Mouse (Mus musculus): ENCODE results near the gene Palb2. TPM values are rescaled to one million over a fixed set of nuclear protein-coding genes. Genes with fewer than 3 reads are reported as not detected.

Palb2 gene
- 13.8 and 14.7 TPM in 2 replicates for polyA plus RNA-seq (2015; fragmentation: Nextera tagmentation; extraction: Ambion mirVana)

- Histone ChIP-seq H3K4me3 (replicated peaks) (peak within 1 kb of the TSS; percentile 84), H3K4me1 (no peaks in the 10 kb centered on the region), H3K27me3 (replicated peaks) (no peaks in the 10 kb centered on the region), H3K36me3 (peaks cover 10% of the 10 kb centered on the region; the same call in 1 of the 2 replicates), H3K9me3 (no peaks in the 10 kb centered on the region), H3K27ac (peak within 1 kb of the TSS; percentile 79), H3K4me2 (peak within 1 kb of the TSS; percentile 59), H3K9ac (peak within 1 kb of the TSS; percentile 89)
- under 1% methylated on average over 54 of the region's 54 CpGs for WGBS
- ATAC-seq (ENCODE audit: insufficient read depth, low FRiP score, low read depth) = peak; percentile 99
Observed at GRCm38 (mm10) chr7:122132497-122133337, at the start of gene Palb2, which contains the start of gene Dctn5. Gene Palb2 (minus strand): TSS chr7:122132985. Gene Dctn5 (plus strand): TSS chr7:122133041.

GRCm38 (mm10) chr7:122180720-122181119, 47.9 kb upstream of the Palb2 start:
- Histone ChIP-seq H3K9ac (no peak overlapping the region), H3K4me1 (peaks cover under 1% of the 10 kb centered on the region; the same call in 1 of the 2 replicates), H3K4me3 (replicated peaks) (no peak overlapping the region), H3K4me2 (no peak overlapping the region), H3K27ac (no peak overlapping the region), H3K36me3 (no peaks in the 10 kb centered on the region), H3K9me3 (no peaks in the 10 kb centered on the region), H3K27me3 (replicated peaks) (no peaks in the 10 kb centered on the region)
- no peak for ATAC-seq (ENCODE audit: insufficient read depth, low FRiP score, low read depth)
- WGBS = 91% methylated on average over 7 of the region's 7 CpGs

DNA sequence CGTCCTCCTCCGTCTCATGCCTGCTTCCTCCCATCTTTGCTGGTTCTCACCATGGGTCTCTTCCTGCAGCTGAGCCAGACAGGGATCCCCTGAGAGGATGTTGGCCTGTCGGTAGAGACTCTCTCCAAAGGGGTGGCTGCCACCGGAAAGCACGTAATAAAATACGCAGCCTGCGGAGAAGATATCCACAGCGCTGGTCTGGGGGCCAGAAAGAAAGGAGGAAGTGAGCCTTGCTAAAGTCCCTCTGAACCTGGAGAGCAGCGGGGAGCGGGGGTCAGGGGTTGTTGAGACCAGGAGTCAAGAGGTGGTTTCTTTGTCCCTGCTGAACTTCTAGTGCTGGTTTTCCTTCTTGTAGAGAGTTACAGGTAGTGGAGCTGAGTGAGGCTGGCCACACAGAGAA, 38.8 kb upstream of the Palb2 start:
- H3K27ac ChIP-seq = no peak overlapping the region
- ATAC-seq (ENCODE audit: insufficient read depth, low FRiP score, low read depth) = no peak
- no peaks in the 10 kb centered on the region for H3K27me3 ChIP-seq (replicated peaks)
- no peak overlapping the region for H3K4me3 ChIP-seq (replicated peaks)
- 58% methylated on average over 10 of the region's 10 CpGs for WGBS
- H3K4me2 ChIP-seq = no peak overlapping the region
- peaks cover 29% of the 10 kb centered on the region for H3K36me3 ChIP-seq
- H3K9ac ChIP-seq = no peak overlapping the region
- no peaks in the 10 kb centered on the region for H3K4me1 ChIP-seq
- no peaks in the 10 kb centered on the region for H3K9me3 ChIP-seq

DNA sequence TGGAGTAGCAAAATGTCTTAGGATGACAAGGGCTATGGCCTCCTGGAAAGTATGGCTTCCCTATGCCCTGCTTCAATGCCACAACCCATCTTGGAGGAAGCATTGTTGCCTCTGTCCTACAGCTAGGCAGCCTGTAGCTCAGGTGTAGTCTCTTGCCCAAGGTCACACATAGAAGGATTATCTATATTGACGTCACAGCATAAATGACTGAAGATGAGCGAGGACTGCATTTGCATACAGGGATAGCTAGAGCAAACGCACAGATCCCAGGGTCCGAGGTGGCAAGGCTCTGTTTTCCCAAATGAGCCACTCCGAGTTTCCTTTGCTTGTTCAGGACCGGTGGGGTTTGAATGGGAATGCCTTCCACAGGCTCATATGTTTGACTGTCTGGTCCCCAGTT, 37.9 kb upstream of the Palb2 start:
- H3K9me3 ChIP-seq = no peaks in the 10 kb centered on the region
- no peak for ATAC-seq (ENCODE audit: insufficient read depth, low FRiP score, low read depth)
- no peak overlapping the region for H3K9ac ChIP-seq
- H3K4me2 ChIP-seq = no peak overlapping the region
- WGBS = 84% methylated on average over 6 of the region's 6 CpGs
- H3K36me3 ChIP-seq = peaks cover 37% of the 10 kb centered on the region
- H3K4me3 ChIP-seq (replicated peaks) = no peak overlapping the region
- no peak overlapping the region for H3K27ac ChIP-seq
- H3K27me3 ChIP-seq (replicated peaks) = no peaks in the 10 kb centered on the region
- no peaks in the 10 kb centered on the region for H3K4me1 ChIP-seq

GRCm38 (mm10) chr7:122167203-122167602, 34.4 kb upstream of the Palb2 start:
- Histone ChIP-seq H3K9me3 (no peaks in the 10 kb centered on the region), H3K27ac (no peak overlapping the region), H3K36me3 (peaks cover 54% of the 10 kb centered on the region), H3K4me3 (replicated peaks) (no peak overlapping the region), H3K9ac (no peak overlapping the region), H3K4me1 (peaks cover 3% of the 10 kb centered on the region; the same call in 1 of the 2 replicates), H3K27me3 (replicated peaks) (no peaks in the 10 kb centered on the region), H3K4me2 (no peak overlapping the region)
- WGBS = 94% methylated on average over 7 of the region's 7 CpGs
- no peak for ATAC-seq (ENCODE audit: insufficient read depth, low FRiP score, low read depth)

GRCm38 (mm10) chr7:122163766-122164165, 31.0 kb upstream of the Palb2 start:
- 96% methylated on average over 6 of the region's 8 CpGs for WGBS
- Histone ChIP-seq H3K36me3 (peaks cover 52% of the 10 kb centered on the region), H3K4me2 (no peak overlapping the region), H3K27me3 (replicated peaks) (no peaks in the 10 kb centered on the region), H3K4me3 (replicated peaks) (no peak overlapping the region), H3K9me3 (no peaks in the 10 kb centered on the region), H3K27ac (no peak overlapping the region), H3K9ac (no peak overlapping the region), H3K4me1 (peaks cover 22% of the 10 kb centered on the region)
- ATAC-seq (ENCODE audit: insufficient read depth, low FRiP score, low read depth) = no peak

DNA sequence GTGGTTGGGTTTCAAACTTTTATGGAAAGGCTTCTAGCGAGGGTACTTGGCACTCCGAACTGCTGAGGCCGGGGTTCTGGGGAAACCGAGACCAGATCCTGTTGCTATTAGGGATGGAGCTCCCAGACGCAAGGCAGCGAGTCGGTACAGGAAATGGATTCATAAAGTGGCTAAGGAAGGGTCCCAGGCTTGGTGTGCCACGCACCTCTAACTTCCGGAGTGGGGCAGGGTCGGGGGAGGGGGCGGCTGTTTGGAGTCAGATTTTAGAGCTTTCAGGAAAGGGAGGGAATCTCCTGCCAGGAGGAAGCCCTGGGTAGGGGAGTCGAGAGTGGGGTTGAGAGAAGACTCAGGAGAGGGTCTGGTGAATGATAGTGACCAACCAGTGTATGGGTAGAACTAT, 27.3 kb upstream of the Palb2 start:
- H3K9me3 ChIP-seq = no peaks in the 10 kb centered on the region
- peak overlapping the region; percentile 86; the same call in 1 of the 2 replicates for H3K27ac ChIP-seq
- peak overlapping the region; percentile 65 for H3K4me3 ChIP-seq (replicated peaks)
- H3K27me3 ChIP-seq (replicated peaks) = no peaks in the 10 kb centered on the region
- H3K36me3 ChIP-seq = peaks cover 21% of the 10 kb centered on the region
- H3K4me2 ChIP-seq = peak overlapping the region; percentile 87
- ATAC-seq (ENCODE audit: insufficient read depth, low FRiP score, low read depth) = no peak
- H3K9ac ChIP-seq = peak overlapping the region; percentile 51
- WGBS = 1% methylated on average over 11 of the region's 12 CpGs
- H3K4me1 ChIP-seq = peaks cover 28% of the 10 kb centered on the region

DNA sequence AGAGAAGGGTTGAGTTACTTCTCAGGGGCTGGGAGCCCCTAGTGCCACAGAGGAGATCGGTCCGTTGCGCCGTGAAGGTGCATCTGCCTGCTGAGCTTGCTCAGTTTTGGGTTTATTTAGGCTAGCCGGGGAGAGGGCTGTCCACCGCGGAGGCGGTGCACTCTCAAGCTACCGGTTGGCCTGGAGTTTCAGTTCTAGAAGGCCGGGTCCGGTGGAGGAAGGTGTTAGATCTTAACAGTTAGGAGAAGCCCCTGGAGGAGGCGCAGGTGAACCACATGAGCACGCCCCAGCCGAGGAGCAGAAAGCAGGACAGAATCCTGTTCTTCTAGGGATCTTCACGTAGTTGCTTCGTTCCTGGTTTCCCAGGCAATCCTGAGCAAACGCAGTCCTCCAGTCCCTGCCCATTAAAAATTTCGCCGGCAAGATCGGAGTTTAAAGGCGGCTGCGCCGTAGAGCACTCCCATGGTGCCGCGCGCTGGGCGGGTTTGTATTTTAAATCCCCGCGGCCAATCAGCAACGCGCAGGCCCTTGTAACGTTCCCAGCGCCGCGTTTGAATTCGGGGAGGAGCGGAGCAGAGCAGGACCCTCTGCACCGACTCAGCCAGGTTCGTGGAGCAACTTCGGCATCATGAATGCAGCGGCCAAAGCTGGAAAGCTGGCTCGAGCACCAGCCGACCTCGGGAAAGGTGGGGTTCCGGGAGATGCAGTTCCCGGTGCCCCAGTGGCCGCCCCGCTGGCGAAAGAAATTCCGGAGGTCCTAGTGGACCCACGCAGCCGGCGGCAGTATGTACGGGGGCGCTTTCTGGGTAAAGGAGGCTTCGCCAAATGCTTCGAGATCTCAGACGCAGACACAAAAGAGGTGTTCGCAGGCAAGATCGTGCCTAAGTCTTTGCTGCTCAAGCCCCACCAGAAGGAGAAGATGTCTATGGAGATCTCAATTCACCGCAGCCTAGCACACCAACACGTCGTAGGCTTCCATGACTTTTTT, 26.4 kb upstream of the Palb2 start, which contains the start of gene Plk1:
TSS of gene Plk1 (plus strand) at position 525 of the 988 bp plus-strand sequence.
- H3K4me1 ChIP-seq = peaks cover 28% of the 10 kb centered on the region
- H3K4me3 ChIP-seq (replicated peaks) = peak within 1 kb of the TSS; percentile 65
- peak within 1 kb of the TSS; percentile 86 for H3K27ac ChIP-seq
- peak within 1 kb of the TSS; percentile 73 for H3K9ac ChIP-seq
- ATAC-seq (ENCODE audit: insufficient read depth, low FRiP score, low read depth) = peak; percentile 90
- H3K36me3 ChIP-seq = peaks cover 21% of the 10 kb centered on the region
- H3K27me3 ChIP-seq (replicated peaks) = no peaks in the 10 kb centered on the region
- H3K4me2 ChIP-seq = peak within 1 kb of the TSS; percentile 87
- no peaks in the 10 kb centered on the region for H3K9me3 ChIP-seq
- WGBS = under 1% methylated on average over 63 of the region's 63 CpGs

DNA sequence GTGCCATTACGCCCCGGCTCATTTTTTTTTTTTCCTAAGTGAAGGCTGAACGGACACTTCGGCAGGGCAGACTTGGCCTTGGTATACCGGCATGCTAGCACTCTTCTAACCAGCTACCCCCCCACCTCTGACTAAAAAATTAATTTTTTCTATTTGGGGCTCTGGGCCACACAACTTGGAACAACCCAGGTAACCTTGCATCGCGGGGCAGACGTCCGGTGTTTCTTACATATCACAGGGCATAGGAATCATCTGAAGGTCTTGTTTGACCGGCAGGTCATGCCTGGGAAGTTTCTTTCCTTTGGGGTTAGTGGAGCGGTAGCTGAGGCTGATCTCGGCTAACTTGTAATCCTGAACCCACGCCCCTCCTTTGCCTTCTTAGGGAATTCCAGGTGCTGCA, 25.7 kb upstream of the Palb2 start:
- Histone ChIP-seq H3K27me3 (replicated peaks) (no peaks in the 10 kb centered on the region), H3K9ac (peak overlapping the region; percentile 73), H3K4me2 (peak overlapping the region; percentile 87), H3K27ac (peak overlapping the region; percentile 86), H3K36me3 (peaks cover 21% of the 10 kb centered on the region), H3K9me3 (no peaks in the 10 kb centered on the region), H3K4me3 (replicated peaks) (peak overlapping the region; percentile 65), H3K4me1 (peaks cover 28% of the 10 kb centered on the region)
- ATAC-seq (ENCODE audit: insufficient read depth, low FRiP score, low read depth) = no peak
- WGBS = 3% methylated on average over 13 of the region's 13 CpGs

DNA sequence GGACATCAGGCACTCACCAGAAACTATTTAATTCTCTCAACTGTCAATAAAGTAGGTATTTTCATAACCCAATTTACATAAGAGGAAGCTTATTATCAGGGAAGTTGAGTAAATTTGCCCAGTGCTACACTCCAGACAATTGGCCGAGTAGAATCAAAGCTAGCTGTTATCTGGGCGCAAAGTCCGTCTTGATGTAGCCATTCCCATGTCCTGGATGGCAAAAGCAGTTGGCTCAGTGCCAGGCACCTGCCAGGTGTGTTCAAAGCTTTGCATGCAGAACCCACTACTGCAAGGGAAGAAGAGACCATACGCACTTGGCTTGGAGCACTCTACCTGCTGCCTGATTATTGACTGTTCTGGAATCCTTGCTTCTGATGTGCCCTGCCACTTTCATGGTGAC, 19.7 kb upstream of the Palb2 start:
- H3K27ac ChIP-seq = peak overlapping the region; percentile 49; the same call in 1 of the 2 replicates
- no peak overlapping the region for H3K4me2 ChIP-seq
- no peaks in the 10 kb centered on the region for H3K27me3 ChIP-seq (replicated peaks)
- H3K4me1 ChIP-seq = no peaks in the 10 kb centered on the region
- no peaks in the 10 kb centered on the region for H3K9me3 ChIP-seq
- no peak overlapping the region for H3K9ac ChIP-seq
- 72% methylated on average over 4 of the region's 4 CpGs for WGBS
- H3K4me3 ChIP-seq (replicated peaks) = no peak overlapping the region
- ATAC-seq (ENCODE audit: insufficient read depth, low FRiP score, low read depth) = peak; percentile 89
- H3K36me3 ChIP-seq = peaks cover 18% of the 10 kb centered on the region

- no peak for ATAC-seq (ENCODE audit: insufficient read depth, low FRiP score, low read depth)
- Histone ChIP-seq H3K27ac (no peak overlapping the region), H3K4me2 (no peak overlapping the region), H3K9me3 (no peaks in the 10 kb centered on the region), H3K9ac (no peak overlapping the region), H3K4me1 (no peaks in the 10 kb centered on the region), H3K27me3 (replicated peaks) (no peaks in the 10 kb centered on the region), H3K36me3 (peaks cover 63% of the 10 kb centered on the region), H3K4me3 (replicated peaks) (no peak overlapping the region)
Observed at GRCm38 (mm10) chr7:122140991-122141390, 8.2 kb upstream of the Palb2 start.

All from stomach, embryonic 15.5 days (tissue).